Mouse (Mus musculus) ZHBTc4 (cell line): ENCODE results near the gene Rnf128.
"Not testable (repeated sequence)": the region's sequence is repeated elsewhere in the genome, so short reads cannot be mapped to it uniquely, and the experiment has no call there.

ENCODE experiments used
- DNase-seq: peaks from one replicate; pipeline ENCODE4 v3.0.0-alpha.2; 2011; ENCODE audit warnings: low read depth, low spot score

Rnf128 gene

DNA sequence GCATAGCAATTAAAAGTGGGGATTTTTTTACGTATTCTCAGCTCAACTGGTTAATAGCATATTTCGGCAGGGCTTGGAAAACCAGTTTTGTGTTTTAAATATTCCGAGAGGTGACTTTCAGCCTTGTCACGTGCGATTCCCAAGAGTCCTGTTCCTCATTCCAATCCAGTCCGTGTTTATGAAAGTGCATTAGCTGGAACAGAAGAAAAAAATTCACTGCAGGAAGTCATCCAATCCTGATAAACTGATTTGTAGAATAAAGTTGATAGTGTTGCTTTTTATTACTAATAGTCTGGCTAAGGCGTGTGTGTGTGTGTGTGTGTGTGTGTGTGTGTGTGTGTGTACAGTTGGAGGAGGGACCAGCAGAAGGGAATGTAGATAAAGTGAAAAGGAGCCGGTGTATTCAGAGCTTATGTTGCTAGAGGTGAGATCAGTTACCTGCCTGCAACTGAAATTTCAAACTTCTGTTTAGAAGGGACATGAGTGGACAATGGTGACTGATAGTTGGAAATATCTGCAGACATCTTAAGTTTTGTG, at the start of gene Rnf128:
TSS of gene Rnf128 (plus strand) at position 392 of the 537 bp plus-strand sequence.
- no peak for DNase-seq

- DNase-seq = peak; percentile 35
These were observed 47.0 kb upstream of the Rnf128 start for GRCm38 (mm10) chrX:139516156-139516555.

- no peak for DNase-seq
These were observed 43.9 kb upstream of the Rnf128 start for GRCm38 (mm10) chrX:139519251-139519650.

GRCm38 (mm10) chrX:139524303-139525091, 38.6 kb upstream of the Rnf128 start:
- DNase-seq = no peak

DNA sequence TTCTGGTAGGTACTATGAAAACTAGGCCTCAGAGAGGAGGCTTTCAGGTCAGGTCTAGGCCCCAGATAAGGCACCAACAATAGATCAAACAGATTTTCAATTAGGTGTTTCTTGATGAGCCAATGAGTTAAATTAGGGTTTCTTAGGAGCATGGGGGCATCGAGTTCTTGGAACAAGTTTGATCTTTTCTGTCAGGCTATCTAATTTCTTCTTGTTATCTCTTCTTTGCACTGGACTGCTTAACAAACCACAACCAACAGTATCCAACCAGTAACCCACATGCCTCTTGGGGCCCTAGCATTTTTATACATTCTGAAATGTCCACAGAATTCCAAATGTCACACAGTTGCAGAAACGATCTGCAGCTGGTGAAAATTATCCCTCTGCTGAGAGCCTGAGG, 37.4 kb upstream of the Rnf128 start:
- no peak for DNase-seq

DNA sequence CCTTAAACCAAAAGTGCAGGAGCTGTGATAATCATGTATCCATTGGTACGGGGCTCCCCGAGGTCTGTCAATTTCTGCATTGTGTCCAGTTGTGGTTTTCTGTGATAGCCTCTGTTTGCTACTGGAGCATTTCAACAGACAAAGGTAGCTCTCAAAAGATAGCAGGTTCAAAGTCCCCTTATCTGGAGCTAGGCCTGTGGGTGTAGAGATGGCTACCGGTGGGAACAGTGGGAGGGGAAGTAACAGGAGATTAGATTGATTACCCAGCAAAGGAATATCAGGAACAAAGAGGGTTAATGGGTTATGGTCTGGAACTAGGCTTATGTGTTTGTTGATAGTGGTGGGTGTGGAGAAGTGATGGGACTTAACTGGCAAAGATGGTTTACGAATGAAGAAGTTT, 36.1 kb upstream of the Rnf128 start:
- DNase-seq = no peak

DNA sequence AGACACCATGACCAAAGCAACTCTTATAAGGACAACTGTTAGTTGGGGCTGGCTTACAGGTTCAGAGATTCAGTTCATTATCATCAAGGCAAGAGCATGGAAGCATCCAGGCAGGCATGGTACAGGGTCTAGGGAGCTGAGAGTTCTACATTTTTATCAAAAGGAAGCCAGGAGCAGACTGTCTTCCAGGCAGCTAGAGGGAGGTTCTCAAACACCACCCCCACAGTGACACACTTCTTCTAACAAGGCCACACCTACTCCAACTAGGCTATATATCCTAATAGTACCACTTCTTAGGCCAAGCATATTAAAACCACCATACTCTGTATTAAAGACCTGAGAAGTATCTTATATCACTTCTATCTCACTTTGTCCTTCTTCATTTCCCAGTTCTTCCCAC, 33.4 kb upstream of the Rnf128 start:
- no peak for DNase-seq

DNA sequence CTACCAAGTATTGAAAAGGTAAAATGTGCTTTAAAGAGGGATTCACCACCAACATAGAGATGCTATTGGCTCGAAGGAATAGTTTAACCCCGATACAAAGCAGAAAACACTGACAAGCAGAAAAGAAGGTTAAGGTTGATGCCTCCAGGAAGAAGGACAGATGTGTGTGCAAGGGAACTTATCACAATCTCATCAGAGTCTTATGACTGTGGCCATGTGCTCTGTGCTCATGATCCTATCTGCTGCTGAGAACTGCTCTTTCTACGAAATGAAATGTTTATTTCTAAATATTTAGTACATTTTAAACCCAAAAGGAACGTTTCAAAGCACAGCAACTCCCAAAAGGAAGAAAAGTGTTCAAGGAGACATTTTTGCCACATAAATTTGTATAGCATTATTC, 30.8 kb upstream of the Rnf128 start:
- no peak for DNase-seq

- no peak for DNase-seq
These were observed 25.3 kb upstream of the Rnf128 start for GRCm38 (mm10) chrX:139537641-139538397.

- no peak for DNase-seq
These were observed 19.4 kb upstream of the Rnf128 start for GRCm38 (mm10) chrX:139543726-139544125.

- no peak for DNase-seq
These were observed 12.7 kb upstream of the Rnf128 start for GRCm38 (mm10) chrX:139550456-139550855.

DNA sequence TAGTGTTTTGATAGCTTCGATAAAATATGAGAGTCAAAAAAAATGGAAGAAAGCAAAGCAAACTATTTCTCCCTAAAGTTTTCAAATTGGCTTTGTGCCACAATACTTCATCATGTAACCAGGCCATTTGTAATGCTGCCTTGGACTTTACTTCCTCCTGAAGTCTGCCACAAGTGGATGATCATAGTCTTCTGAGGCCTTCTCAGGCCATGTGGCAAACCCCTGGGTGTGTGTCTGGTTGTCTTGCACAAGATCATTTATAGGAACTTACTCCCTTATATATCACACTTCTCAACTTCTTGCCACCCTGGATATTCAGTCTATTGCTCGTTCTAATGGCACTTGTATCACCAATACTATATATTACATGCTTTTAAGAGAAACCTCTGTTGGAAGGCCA, 11.0 kb upstream of the Rnf128 start:
- no peak for DNase-seq

GRCm38 (mm10) chrX:139562255-139562924, 726 bp upstream of the Rnf128 start:
- DNase-seq = no peak

GRCm38 (mm10) chrX:139570054-139570453, 6.9 kb downstream of the Rnf128 start:
- DNase-seq = no peak

- no peak for DNase-seq
These were observed 15.6 kb downstream of the Rnf128 start for GRCm38 (mm10) chrX:139578649-139579278.

GRCm38 (mm10) chrX:139583616-139584015, 20.5 kb downstream of the Rnf128 start:
- no peak for DNase-seq

DNA sequence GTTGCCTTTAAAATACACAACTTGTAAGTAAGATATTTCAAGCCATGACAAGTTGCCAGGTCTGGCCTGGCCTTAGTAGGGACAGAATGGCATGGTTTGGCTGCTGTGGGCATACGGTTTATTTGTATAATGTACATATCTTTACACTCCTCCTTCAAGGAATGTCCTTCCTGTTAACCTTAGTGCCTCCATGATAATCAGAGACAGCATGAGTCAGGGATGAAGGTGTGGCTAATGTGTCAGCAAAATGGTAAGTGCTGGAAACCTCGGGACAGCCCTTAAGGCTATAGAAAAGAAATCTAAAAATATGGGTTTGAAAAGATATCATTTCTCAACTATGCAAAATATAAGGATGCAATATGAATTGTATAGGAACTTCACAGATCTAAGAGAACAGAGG, 23.6 kb downstream of the Rnf128 start:
- DNase-seq = not testable (repeated sequence)

DNA sequence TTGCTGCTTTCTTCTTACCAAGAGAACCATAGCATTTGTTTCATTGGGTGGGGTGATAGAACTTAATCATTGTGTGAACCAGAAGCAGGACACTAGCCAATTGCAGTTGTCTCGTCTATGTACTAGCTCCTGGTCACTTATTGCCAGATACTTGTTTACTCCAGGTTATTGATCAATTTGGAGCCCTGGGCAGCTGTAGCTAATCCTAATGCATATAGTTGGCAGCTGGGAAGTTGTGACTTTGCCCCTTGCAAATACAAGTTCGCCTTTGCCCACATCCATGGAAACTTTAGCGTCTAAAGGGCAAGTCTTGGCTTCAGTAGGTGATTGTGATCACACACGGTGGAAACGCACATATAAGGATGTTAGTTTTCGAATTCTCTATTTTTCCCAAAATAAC, 33.3 kb downstream of the Rnf128 start:
- no peak for DNase-seq

GRCm38 (mm10) chrX:139610033-139610764, 47.1 kb downstream of the Rnf128 start:
- peak; percentile 91 for DNase-seq

- no peak for DNase-seq
These were observed 47.7 kb downstream of the Rnf128 start for GRCm38 (mm10) chrX:139610765-139611300.

DNA sequence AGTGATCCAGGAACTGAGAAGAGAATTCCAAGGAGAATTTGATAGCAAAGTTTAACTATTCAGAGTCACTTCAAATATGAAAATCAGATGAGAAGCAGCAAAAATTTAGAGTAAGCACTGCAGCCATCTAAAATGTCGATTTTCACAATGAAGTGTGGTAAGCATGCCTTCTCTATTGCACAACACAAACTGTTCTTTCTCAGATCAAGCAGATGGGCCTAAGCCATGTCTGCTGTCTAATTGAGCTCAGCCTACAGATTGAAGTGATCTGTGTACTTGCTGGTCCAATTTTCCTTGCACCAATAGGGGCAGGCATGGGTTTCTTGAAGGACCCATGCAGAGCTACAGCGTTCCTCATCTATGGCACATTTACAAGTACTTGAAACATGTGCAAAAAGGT, 51.6 kb downstream of the Rnf128 start:
- no peak for DNase-seq
